Mouse (Mus musculus) MEL (cell line): Measurements from ENCODE around the gene Gm44973.

Experiments used
- CTCF ChIP-seq, 3 experiments: IDR thresholded peaks in 2 of 3; conservative IDR thresholded peaks in 1 of 3; 2 replicates each; pipeline ENCODE4 v1.5.1; 2011 to 2012; ENCODE audit warnings: low read length in 3 of 3, low read depth in 2 of 3, mild to moderate bottlenecking in 2 of 3, improper control_type of control experiment in 1 of 3, inconsistent platforms in 1 of 3, mixed read lengths in 1 of 3, moderate library complexity in 1 of 3; ENCODE audit not compliant: control insufficient read depth in 1 of 3, insufficient read depth in 1 of 3, poor library complexity in 1 of 3, severe bottlenecking in 1 of 3
- E2F4 ChIP-seq: IDR thresholded peaks from 2 replicates; pipeline ENCODE4 v1.6.1; 2011; ENCODE audit warnings: low read depth, low read length, improper control_type of control experiment, borderline replicate concordance
- EP300 ChIP-seq, 2 experiments: IDR thresholded peaks; 2 replicates each; pipeline ENCODE4 v1.6.1; 2011; ENCODE audit warnings: improper control_type of control experiment in 2 of 2, low read length in 2 of 2, low read depth in 1 of 2, mild to moderate bottlenecking in 1 of 2
- JUND ChIP-seq: IDR thresholded peaks from 2 replicates; pipeline ENCODE4 v1.6.1; 2011; ENCODE audit warnings: low read depth, mild to moderate bottlenecking, improper control_type of control experiment, low read length
- MYB ChIP-seq: IDR thresholded peaks from 2 replicates; pipeline ENCODE4 v1.6.1; 2011; ENCODE audit warnings: mild to moderate bottlenecking, low read depth, low read length, improper control_type of control experiment
- NELFE ChIP-seq: IDR thresholded peaks from 2 replicates; pipeline ENCODE4 v1.6.1; 2011; ENCODE audit warnings: low read depth, low read length, improper control_type of control experiment
- POLR2AphosphoS2 ChIP-seq: IDR thresholded peaks from 2 replicates; pipeline ENCODE4 v1.6.1; 2011; ENCODE audit warnings: low read length, improper control_type of control experiment
- RAD21 ChIP-seq: IDR thresholded peaks from 2 replicates; pipeline ENCODE4 v1.6.1; 2011; ENCODE audit warnings: mild to moderate bottlenecking, low read depth, low read length, improper control_type of control experiment
- TAL1 ChIP-seq: IDR thresholded peaks from 2 replicates; pipeline ENCODE4 v1.6.1; 2012; ENCODE audit warnings: mild to moderate bottlenecking, inconsistent platforms, low read length, moderate library complexity, mixed read lengths
- USF2 ChIP-seq, 2 experiments: IDR thresholded peaks; 2 replicates each; pipeline ENCODE4 v1.6.1; 2011 to 2012; ENCODE audit warnings: improper control_type of control experiment in 2 of 2, low read length in 2 of 2, borderline replicate concordance in 1 of 2, inconsistent platforms in 1 of 2, low read depth in 1 of 2, mild to moderate bottlenecking in 1 of 2; ENCODE audit not compliant: insufficient read depth in 1 of 2
- ZC3H11A ChIP-seq: IDR thresholded peaks from 2 replicates; pipeline ENCODE4 v1.6.1; 2012; ENCODE audit warnings: low read depth, mild to moderate bottlenecking, inconsistent platforms, low read length, improper control_type of control experiment

DNA sequence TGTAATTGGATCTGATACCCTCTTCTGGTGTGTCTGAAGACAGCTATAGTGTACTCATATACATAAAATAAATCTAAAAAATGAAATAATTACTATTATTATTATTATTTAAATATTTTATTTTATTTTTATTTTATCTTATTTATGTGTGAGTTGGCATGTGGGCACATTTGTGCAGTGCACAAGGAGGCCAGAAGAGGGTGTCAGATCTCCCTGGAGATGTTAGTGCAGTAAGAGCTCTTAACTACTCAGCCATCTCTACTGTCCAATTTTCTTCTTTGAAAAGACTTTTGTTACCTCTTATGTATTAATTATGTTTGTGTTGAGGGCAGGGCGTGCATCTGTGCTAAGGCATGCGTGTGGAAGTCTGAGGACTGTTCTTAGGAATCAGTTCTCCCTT, 15.4 kb upstream of the Gm44973 start:
- no peak for TF ChIP-seq POLR2AphosphoS2
- no peak for TF ChIP-seq TAL1
- no peak for TF ChIP-seq USF2 (IDR thresholded peaks at IDR 0.05; ENCODE audit: borderline replicate concordance in 1 of 2, insufficient read depth in 1 of 2, low read depth in 1 of 2, low read length in 2 of 2)
- peak; percentile 32 to 56 (median 42); a peak in 5 of 6 replicates for TF ChIP-seq CTCF (IDR thresholded peaks at IDR 0.05 in 2 of 3, conservative IDR thresholded peaks at IDR 0.05 in 1 of 3; ENCODE audit: control insufficient read depth in 1 of 3, insufficient read depth in 1 of 3, low read depth in 2 of 3, low read length in 3 of 3, poor library complexity in 1 of 3, severe bottlenecking in 1 of 3)
- TF ChIP-seq JUND: no peak
- no peak for TF ChIP-seq MYB
- TF ChIP-seq RAD21: peak; percentile 49
- no peak for TF ChIP-seq EP300 (IDR thresholded peaks at IDR 0.05; ENCODE audit: low read depth in 1 of 2, low read length in 2 of 2)
- peak; percentile 31; the same call in 1 of the 2 replicates for TF ChIP-seq ZC3H11A
- no peak for TF ChIP-seq E2F4
- TF ChIP-seq NELFE: no peak
